Mouse (Mus musculus) spleen, adult 2 months (tissue): ENCODE measurements around the gene Olfr748. TPM values are rescaled to one million over a fixed set of nuclear protein-coding genes. Genes with fewer than 3 reads are reported as not detected.

Experiments used
- DNase-seq, 2 experiments: peaks; one replicate each; pipeline versions ENCODE4 v3.0.0 to v3.0.0-alpha.2; 2012 to 2021; ENCODE audit warnings: low spot score in 2 of 2, low read depth in 1 of 2
- H3K27ac ChIP-seq: fragments of 200-500 bp; 2 replicates; pipeline ENCODE4 v1.5.1; 2012; ENCODE audit warnings: low read length, inconsistent platforms; ENCODE audit not compliant: insufficient read depth
- H3K27me3 ChIP-seq: fragments of 200-500 bp; 2 replicates; pipeline ENCODE4 v1.6.1; 2012; ENCODE audit warnings: mild to moderate bottlenecking, moderate library complexity, low read length, inconsistent platforms; ENCODE audit not compliant: control insufficient read depth, insufficient read depth
- H3K36me3 ChIP-seq: fragments of 200-500 bp; 2 replicates; pipeline ENCODE4 v1.6.1; 2012; ENCODE audit warnings: mild to moderate bottlenecking, low read length, inconsistent platforms; ENCODE audit not compliant: control insufficient read depth, insufficient read depth
- H3K4me1 ChIP-seq: fragments of 200-500 bp; 2 replicates; pipeline ENCODE4 v1.6.1; 2011; ENCODE audit warnings: inconsistent platforms; ENCODE audit not compliant: control insufficient read depth, insufficient read depth, insufficient read length
- H3K4me3 ChIP-seq: fragments of 200-500 bp; 2 replicates; pipeline ENCODE4 v1.5.1; 2011; ENCODE audit warnings: mild to moderate bottlenecking, inconsistent platforms; ENCODE audit not compliant: insufficient read depth, insufficient read length; ENCODE audit errors: extremely low read depth
- CTCF ChIP-seq: fragments of 200-500 bp; IDR thresholded peaks from 2 replicates; pipeline ENCODE4 v1.5.1; 2011; ENCODE audit warnings: mild to moderate bottlenecking, inconsistent platforms; ENCODE audit not compliant: insufficient read depth, insufficient read length, insufficient replicate concordance; ENCODE audit errors: extremely low read depth
- POLR2A ChIP-seq: fragments of 200-500 bp; IDR thresholded peaks from 2 replicates; pipeline ENCODE4 v1.6.1; 2011; ENCODE audit warnings: low read depth, low read length, inconsistent platforms
- WGBS: fragments of 180-500 bp; shearing (Covaris S2); methylation state at CpG from one replicate; pipeline ENCODE4 v1.1.7; 2018; 5-methylcytosine and 5-hydroxymethylcytosine counted together
- polyA plus RNA-seq: library from polyadenylated mRNA; depleted of rRNA; stranded (reverse); fragments of >200 nt; gene quantifications from 2 replicates; pipeline ENCODE4 v1.2.3, GENCODE M21; 2012; rRNA removed

Olfr748 gene
- polyA plus RNA-seq, 1 experiment, result not detected

DNA sequence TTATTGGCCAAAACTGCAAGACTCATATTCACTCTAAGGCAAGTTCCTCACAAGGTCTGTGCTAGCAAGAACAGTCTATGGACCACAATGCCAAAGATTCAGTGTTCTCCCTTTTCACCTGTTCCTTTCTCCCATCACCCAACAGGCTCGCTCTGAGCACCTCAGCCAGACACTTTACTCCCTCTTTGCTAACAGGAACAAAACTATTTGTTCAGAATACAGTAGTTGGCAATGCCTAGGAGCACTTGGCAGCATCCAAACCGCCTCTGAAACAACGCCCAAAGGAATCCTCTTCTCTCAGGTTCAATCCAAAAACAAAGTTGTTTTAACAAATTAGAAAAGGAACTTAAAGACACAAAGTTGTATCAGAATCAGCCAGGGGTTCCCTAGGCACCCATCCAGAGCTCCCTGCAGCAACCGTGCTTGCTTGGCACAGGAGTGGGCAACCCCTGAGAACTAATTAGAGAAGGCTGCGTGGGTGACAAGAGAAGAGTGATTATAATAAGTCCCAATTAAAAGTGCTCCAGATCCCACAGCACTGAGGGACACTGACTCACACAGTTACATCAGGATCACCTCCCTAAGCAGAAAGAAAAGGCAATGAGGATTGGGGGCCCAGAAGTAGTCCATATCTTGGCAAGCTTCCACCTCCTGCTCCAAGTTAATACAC, 51.4 kb downstream of the Olfr748 start:
- H3K27me3 ChIP-seq, result no peaks in the 10 kb centered on the region
- no peak overlapping the region for H3K4me3 ChIP-seq
- DNase-seq, result no peak
- no peaks in the 10 kb centered on the region for H3K36me3 ChIP-seq
- TF ChIP-seq POLR2A (no peak), CTCF (no peak)
- H3K4me1 ChIP-seq, result no peaks in the 10 kb centered on the region
- 84% methylated on average over 5 of the region's 5 CpGs for WGBS
- H3K27ac ChIP-seq, result no peak overlapping the region

Other genes with a start within 250 kb of the Olfr748 start
- not detected in 2 replicates for gene Olfr741, start 234.6 kb upstream of the Olfr748 start, polyA plus RNA-seq
- not detected in 2 replicates for gene Olfr742, start 203.8 kb upstream of the Olfr748 start, polyA plus RNA-seq
- not detected in 2 replicates for gene Olfr743, start 185.5 kb upstream of the Olfr748 start, polyA plus RNA-seq
- not detected in 2 replicates for gene Olfr744, start 92.5 kb upstream of the Olfr748 start, polyA plus RNA-seq
- not detected in 2 replicates for gene Olfr745, start 68.0 kb upstream of the Olfr748 start, polyA plus RNA-seq
- not detected in 2 replicates for gene Olfr746, start 60.3 kb upstream of the Olfr748 start, polyA plus RNA-seq
- gene Olfr747, start 14.2 kb upstream of the Olfr748 start, polyA plus RNA-seq, result not detected in 2 replicates
- not detected in 2 replicates for gene Olfr749, start 37.7 kb downstream of the Olfr748 start, polyA plus RNA-seq
- 24.3 and 28.1 TPM in 2 replicates for gene Ttc5, start 78.1 kb downstream of the Olfr748 start, polyA plus RNA-seq
- gene Ccnb1ip1, start 100.4 kb downstream of the Olfr748 start, polyA plus RNA-seq, result not detected in 2 replicates
- gene Parp2, start 100.5 kb downstream of the Olfr748 start, polyA plus RNA-seq, result 15.6 and 17.5 TPM in 2 replicates
- 37.8 and 38.4 TPM in 2 replicates for gene Tep1, start 163.2 kb downstream of the Olfr748 start, polyA plus RNA-seq
- gene Klhl33, start 190.1 kb downstream of the Olfr748 start, polyA plus RNA-seq, result 0.09 and 0.18 TPM in 2 replicates
- gene Osgep, start 217.5 kb downstream of the Olfr748 start, polyA plus RNA-seq, result 74.2 and 145 TPM in 2 replicates
- gene Apex1, start 217.6 kb downstream of the Olfr748 start, polyA plus RNA-seq, result 22.7 and 26.8 TPM in 2 replicates
- 87.3 and 131 TPM in 2 replicates for gene Pip4p1, start 223.5 kb downstream of the Olfr748 start, polyA plus RNA-seq
- 21.4 and 27.0 TPM in 2 replicates for gene Pnp, start 223.7 kb downstream of the Olfr748 start, polyA plus RNA-seq
- 26.2 and 28.4 TPM in 2 replicates for gene Gm49342, start 237.1 kb downstream of the Olfr748 start, polyA plus RNA-seq
- gene Pnp2, start 248.6 kb downstream of the Olfr748 start, polyA plus RNA-seq, result 2.7 and 3.1 TPM in 2 replicates